Mouse (Mus musculus) embryo, embryonic 10.5 days (tissue): ENCODE data around the gene Cpvl.
A peak's percentile ranks its signal among the peaks of the same experiment; 100 is the strongest.

Experiments
- DNase-seq: peaks from one replicate; pipeline ENCODE4 v3.0.0-alpha.2; 2015; ENCODE audit warnings: low spot score

Gene Cpvl

GRCm38 (mm10) chr6:53971729-53972128, 6.7 kb downstream of the Cpvl start:
- no peak for DNase-seq

- no peak for DNase-seq
Observed at GRCm38 (mm10) chr6:53969081-53969480, 9.4 kb downstream of the Cpvl start.

DNA sequence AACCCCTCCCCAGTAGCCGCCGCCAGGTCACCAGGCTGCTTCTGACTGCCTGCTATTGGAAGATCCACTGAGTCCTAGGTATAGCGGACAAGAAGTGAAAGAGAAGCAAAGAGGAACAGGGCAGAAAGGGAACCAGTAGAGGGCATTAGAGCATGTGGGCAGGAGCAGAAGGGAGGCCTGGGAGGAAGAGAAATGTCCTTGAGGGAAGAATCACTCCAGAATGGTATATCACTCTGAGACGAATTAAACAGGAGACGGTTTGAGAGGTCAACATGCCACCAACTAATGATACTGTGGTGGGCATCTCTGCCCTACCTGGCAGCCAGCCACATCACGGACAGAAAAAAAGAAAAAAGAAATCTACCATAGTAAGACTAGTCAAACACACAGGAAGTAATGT, 9.9 kb downstream of the Cpvl start:
- DNase-seq, result no peak

DNA sequence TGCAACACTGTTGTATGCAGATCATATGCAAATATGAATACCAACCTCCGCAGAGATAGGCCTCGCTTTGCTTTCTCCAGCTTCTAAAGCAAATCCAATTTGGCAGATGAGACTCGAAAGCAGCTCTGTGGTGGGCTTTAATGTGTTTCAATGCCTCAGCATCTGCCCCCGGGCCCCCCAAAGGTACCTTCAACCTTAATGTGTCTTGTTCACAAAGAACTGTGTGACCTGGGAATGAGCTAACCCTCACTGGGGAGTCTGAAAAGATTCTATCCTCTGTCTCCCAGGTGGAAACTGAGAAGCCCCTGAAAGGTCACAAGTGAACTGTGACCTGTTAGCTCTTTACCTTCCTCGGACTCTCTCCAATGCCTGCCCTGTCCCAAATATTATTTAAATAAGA, 11.9 kb downstream of the Cpvl start:
- DNase-seq, result no peak

DNA sequence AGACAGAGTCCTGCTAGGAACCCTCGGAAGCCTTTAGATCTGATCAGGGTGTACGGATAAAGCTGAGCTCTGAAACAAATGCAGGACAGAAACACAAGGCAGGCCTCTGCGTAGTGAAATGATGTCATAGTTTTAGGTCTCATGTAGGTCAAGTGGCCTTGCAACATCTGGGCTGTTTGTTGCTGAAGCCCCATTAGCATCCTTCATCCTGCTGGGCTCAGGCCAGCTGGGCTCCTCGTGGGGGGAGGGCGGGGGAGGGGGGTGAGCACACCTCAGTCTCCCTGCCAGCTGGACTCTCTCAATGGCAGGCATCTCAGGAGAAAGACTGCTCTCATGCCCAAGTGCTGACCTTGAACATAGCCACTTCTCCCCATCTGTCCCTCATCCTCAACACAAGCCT, 12.6 kb downstream of the Cpvl start:
- peak; percentile 34 for DNase-seq

DNA sequence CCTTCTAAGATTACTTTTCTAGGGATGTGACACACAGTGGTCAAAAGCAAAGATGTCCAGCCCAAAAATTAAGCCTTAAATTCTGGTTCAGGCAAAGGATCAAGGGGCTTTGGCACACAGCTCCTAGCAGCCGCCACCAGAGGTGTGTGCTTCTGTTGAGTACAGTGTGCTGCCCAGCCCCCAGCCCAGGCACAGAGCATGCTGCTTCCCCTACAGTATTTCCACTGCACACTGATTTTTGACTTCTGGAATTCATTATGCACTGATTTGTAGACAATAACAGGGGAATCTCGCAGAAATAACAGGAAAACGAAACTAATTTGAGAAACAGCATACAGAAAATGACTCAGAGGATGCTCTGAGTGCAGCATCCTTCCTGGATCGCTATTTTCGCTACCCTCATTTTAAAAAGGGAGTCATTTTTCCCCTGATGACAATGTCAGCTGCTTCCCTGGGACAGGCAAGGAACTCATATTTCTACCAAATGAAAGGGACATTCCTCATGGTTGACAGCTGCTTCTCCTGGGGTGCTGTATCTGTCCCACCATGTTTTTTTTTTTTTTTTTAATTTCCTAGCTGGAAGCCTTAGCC, 14.5 kb downstream of the Cpvl start:
- no peak for DNase-seq

GRCm38 (mm10) chr6:53962006-53962405, 16.5 kb downstream of the Cpvl start:
- no peak for DNase-seq

- DNase-seq, result no peak
Observed at GRCm38 (mm10) chr6:53959826-53960225, 18.6 kb downstream of the Cpvl start.

DNA sequence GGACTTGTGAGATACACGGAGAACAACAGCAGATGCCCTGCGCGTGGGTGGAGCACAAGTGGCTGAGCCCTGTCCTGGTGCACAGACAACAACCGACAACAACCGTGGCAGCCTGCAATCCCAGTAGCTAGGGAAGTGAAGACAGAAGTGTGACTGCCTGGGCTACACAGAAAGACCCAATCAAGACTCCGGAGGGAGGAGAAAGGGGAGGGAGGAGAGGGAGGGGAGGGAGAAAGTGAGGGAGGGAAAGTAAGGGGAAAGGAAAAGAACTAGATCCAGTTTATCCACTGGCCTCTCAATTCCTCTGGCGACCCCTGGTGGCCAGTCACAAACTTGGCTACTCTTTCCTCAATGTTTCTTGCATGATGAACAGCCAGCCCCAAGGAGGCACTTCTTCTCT, 20.1 kb downstream of the Cpvl start:
- peak; percentile 92 for DNase-seq

- DNase-seq, result no peak
Observed at GRCm38 (mm10) chr6:53956513-53956912, 22.0 kb downstream of the Cpvl start.

DNA sequence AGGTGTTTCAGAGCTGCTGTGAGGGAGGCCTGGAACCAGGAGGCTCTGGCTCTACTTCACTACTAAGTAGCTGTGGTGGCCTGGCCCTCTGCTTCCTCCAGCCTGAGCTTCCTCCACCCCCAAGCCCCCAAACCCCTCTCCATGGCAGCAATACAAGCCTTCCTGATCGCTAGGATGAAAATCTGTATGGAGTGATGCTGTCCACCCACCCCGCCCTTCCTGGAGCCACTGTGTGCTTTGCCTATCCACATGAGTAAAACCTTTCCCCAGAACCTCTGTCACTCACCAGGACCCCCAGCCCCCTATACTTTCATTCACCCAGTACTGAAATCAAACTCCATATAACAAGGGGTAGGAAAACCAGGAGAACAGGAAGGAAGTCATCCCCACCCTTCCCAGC, 22.6 kb downstream of the Cpvl start:
- DNase-seq, result no peak

GRCm38 (mm10) chr6:53955271-53955670, 23.2 kb downstream of the Cpvl start:
- no peak for DNase-seq

DNA sequence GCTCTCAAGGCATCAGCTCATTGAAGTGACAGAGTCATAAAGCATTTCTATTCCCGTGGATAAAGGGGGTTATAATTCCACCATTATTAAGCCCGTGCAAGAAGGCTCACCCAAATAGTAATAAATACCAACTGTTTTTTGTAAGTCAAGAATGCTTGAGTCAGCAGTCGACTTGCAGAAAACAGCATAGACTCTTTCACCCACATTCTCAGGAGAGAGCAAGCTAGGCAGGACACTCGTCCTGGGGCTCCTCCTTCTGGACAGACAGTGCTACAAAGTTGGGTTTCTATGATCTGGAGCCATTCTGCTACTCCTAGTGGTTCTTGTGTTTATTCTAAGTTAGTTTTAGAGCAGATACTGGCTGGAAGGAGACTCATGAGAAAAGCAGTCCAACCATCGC, 24.4 kb downstream of the Cpvl start:
- DNase-seq, result peak; percentile 75

GRCm38 (mm10) chr6:53953348-53953747, 25.1 kb downstream of the Cpvl start:
- no peak for DNase-seq

- no peak for DNase-seq
Observed at GRCm38 (mm10) chr6:53951421-53951820, 27.1 kb downstream of the Cpvl start.

GRCm38 (mm10) chr6:53950876-53951275, 27.6 kb downstream of the Cpvl start:
- no peak for DNase-seq

DNA sequence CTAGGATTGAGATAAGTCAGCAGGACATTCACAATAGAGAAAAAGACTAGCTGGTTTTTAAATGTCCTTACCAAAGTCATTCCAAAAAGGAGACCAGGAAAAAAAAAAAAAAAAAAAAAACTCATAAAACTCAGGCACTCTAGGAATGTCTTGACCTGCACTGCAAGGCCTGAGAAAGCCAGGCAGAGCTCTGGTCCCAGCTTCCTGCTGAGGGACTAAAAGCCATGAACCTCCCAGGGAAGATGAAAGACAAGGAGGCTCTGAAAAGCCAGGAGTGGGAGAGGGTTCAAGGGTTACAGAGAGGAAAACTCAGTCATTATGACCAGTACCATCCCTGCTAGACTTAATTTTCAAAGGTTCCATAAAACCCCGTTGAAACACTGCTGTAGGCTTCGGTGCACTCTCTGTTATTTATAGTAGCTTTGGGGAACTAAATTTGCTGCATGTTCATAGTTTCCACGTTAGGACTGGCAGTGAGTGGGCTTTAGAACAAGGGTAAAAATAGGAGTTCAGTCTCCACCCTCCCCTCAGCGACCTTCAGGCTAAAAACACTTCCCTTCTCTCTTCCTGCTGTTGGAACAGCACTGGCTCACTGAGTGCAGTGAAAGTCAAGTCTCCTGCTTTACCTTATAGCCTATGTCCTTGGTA, 30.0 kb downstream of the Cpvl start:
- DNase-seq, result peak; percentile 47

DNA sequence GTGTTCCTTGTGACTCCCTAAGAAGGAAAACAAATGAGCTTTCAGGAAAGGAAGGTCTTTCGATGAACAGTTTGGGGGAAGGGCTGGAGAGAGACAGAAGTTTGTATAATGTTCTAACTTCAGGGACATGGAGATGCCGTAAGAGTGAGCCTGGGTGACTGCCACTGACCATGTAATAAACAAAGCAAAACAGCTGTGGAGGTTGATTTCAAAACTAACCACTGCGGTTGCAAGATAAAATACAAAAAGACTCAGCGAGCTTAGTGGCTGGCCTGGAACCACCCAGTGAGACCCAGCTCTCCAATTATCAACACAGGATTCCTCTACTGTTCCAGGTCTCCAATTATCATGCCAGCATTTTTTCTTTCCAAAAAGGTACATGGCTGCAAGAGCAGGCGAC, 33.6 kb downstream of the Cpvl start:
- DNase-seq, result no peak

DNA sequence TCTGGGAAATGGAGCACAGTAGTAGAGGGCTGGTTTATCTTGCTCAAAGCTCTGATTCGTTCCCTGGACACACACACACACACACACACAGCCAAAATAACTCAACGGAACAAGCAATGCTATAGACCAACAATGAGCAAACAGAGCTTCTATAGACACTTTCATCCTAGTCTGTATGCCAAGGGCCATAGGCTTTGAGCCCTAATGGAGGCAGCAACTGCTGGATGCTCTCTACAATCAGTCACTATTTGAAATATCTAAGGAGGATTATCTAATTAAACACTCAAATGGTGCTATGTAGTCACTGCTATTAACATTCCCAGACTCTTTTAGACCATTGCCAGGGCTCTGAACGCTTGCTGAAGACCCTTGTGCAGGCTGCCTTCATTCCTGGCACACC, 34.1 kb downstream of the Cpvl start:
- DNase-seq, result no peak

DNA sequence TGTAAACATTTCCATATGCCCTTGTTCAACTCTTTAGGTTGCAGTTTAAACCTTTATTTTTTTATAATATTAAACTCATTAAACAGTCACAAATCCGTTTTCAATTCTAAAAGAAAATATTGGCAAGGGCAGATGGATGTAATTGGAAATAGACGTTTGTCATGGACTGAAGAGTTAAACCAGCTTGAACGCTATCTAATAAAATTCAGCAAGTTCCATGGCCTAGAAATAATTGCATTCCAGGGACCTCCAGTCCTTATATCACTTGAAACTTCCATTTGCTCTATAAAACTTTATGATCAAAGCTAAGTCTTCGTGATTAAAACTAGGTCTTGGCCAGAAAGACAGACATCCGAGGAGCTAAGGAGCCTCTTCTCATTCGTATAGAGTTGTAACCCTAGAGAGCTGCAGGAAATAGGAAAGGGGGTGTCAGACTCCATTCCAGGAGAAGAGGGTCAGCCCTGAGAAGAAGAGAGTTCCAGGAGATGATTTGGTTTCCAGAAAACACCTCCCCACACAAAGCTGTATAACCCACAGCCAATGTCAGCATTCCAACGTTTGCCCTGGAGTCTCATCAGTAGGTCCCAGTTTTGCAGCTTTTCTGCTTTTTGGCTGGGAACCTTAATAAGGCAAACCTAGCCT, 36.2 kb downstream of the Cpvl start:
- DNase-seq, result no peak

DNA sequence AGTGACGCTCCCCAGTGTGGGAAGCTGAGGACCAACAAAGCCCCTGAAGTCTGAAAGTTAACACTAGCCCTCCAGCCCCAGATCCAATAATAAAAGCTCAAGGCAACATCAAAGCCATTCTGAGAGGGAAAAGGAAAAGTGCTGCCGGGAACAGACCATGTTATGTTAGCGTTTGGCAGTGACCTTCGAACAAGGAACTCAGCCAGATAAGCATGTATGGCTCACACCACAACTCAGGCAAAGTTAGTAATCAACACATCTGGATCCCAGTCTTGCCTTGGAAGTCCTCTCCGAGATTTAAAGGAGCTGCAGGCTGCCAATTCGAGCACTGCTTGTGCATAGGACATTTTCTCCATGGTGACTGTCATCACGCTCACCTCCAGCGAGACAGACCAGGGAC, 38.7 kb downstream of the Cpvl start:
- no peak for DNase-seq

GRCm38 (mm10) chr6:53938942-53939341, 39.5 kb downstream of the Cpvl start:
- no peak for DNase-seq
